In the genomic region with DNA sequence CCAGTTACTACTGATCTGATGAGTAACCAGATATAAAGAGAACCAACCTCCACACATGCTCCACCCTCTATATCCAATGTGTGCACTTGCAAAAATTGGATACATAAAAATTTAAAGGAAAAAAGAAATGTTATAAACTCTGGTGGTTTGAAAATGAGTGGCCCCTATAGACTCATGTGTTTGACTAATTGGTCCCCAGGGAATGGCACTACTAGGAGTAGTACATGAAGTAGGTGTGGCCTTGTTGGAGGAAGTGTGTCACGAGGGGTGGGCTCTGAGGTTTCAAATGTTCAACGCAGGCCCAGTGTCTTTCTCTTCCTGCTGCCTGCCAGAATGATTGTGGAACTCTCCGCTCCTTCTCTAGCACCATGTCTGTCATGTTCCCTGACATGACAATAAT, we compare ENCODE assay signal across 25 mouse cellular contexts. TPM values are rescaled to one million over a fixed set of nuclear protein-coding genes. Genes with fewer than 3 reads are reported as not detected.
DNase-seq lines count a peak whose midpoint lies in the region; ATAC-seq and TF ChIP-seq lines count a peak whose summit lies in the region.
"Had no signal": no experiment of that assay in that cellular context is flagged by ENCODE, and none has a peak within 500 bp of the region (broad histone marks: within the 10 kb centered on the region; RNA-seq: fewer than 3 reads in every experiment).

No protein-coding gene starts in this region.

- TF ChIP-seq CTCF in midbrain, postnatal 0 days (IDR thresholded peaks at IDR 0.05): no peak

- DNase-seq in embryonic facial prominence, embryonic 14.5 days (ENCODE audit: low spot score): no peak
- no peak for DNase-seq in embryonic facial prominence, embryonic 10.5 days (ENCODE audit: low spot score)
- DNase-seq in limb, embryonic 10.5 days (ENCODE audit: low spot score): no peak
- DNase-seq in midbrain, postnatal 0 days (ENCODE audit: low spot score): no peak
- DNase-seq in urinary bladder, postnatal 25 days (ENCODE audit: low spot score): no peak
- DNase-seq: adrenal gland, adult 2 months; adrenal gland, postnatal 10 days; adrenal gland, postnatal 25 days; B cell, adult 2 months; cerebellum, adult 11-12 months; cerebellum, adult 2 months; cerebellum, adult 9-10 months; cerebellum, postnatal 10 days; cerebellum, postnatal 25 days; forebrain, postnatal 0 days had no signal

- WGBS in embryonic facial prominence, embryonic 14.5 days: 88% methylated on average over 3 of the region's 3 CpGs
- WGBS in embryonic facial prominence, embryonic 10.5 days: 88% methylated on average over 3 of the region's 3 CpGs
- 93% methylated on average over 3 of the region's 3 CpGs for whole genome bisulfite sequencing in limb, embryonic 13.5 days
- 92% methylated on average over 3 of the region's 3 CpGs for WGBS in limb, embryonic 10.5 days
- WGBS in midbrain, embryonic 12.5 days: 90% methylated on average over 3 of the region's 3 CpGs
- 79% methylated on average over 3 of the region's 3 CpGs for WGBS in midbrain, postnatal 0 days

- H3K4me1 ChIP-seq in embryonic facial prominence, embryonic 14.5 days (ENCODE audit: control insufficient read depth, insufficient read depth, low read length): no peaks in the 10 kb centered on the region
- H3K4me1 ChIP-seq in embryonic facial prominence, embryonic 10.5 days: no peaks in the 10 kb centered on the region
- H3K4me1 ChIP-seq in limb, embryonic 13.5 days: no peaks in the 10 kb centered on the region
- H3K4me1 ChIP-seq in limb, embryonic 10.5 days: no peaks in the 10 kb centered on the region
- no peaks in the 10 kb centered on the region for H3K4me1 ChIP-seq in midbrain, embryonic 12.5 days
- H3K4me1 ChIP-seq in midbrain, postnatal 0 days (ENCODE audit: insufficient read depth, low read length): no peaks in the 10 kb centered on the region
- H3K4me1 ChIP-seq: embryonic facial prominence, embryonic 13.5 days; forebrain, embryonic 13.5 days; forebrain, embryonic 15.5 days had no signal

- H3K4me3 ChIP-seq in embryonic facial prominence, embryonic 14.5 days (ENCODE audit: low read depth, low read length): no peak overlapping the region
- H3K4me3 ChIP-seq in embryonic facial prominence, embryonic 10.5 days: no peak overlapping the region
- no peak overlapping the region for H3K4me3 ChIP-seq in limb, embryonic 13.5 days
- H3K4me3 ChIP-seq in limb, embryonic 10.5 days: no peak overlapping the region
- H3K4me3 ChIP-seq in midbrain, embryonic 12.5 days: no peak overlapping the region
- H3K4me3 ChIP-seq in midbrain, postnatal 0 days (ENCODE audit: low read depth, low read length): no peak overlapping the region
- H3K4me3 ChIP-seq: embryonic facial prominence, embryonic 13.5 days; forebrain, embryonic 13.5 days; forebrain, embryonic 15.5 days had no signal

- peak; percentile 58; the same call in 1 of the 2 replicates for ATAC-seq in embryonic facial prominence, embryonic 14.5 days (ENCODE audit: low read depth)
- 0 out of 2 replicates have a peak, but pooled peaks have one; percentile 39 for ATAC-seq in limb, embryonic 13.5 days (ENCODE audit: low FRiP score, low read depth)
- ATAC-seq in midbrain, embryonic 12.5 days (ENCODE audit: low FRiP score, low read depth): peak; percentile 1
- no peak for ATAC-seq in midbrain, postnatal 0 days (ENCODE audit: low FRiP score)
- ATAC-seq: CD4-positive, CD25-positive, alpha-beta regulatory T cell, adult 4 months; forebrain, embryonic 15.5 days; forebrain, postnatal 0 days had no signal

- H3K36me3 ChIP-seq in embryonic facial prominence, embryonic 14.5 days (ENCODE audit: control insufficient read depth, insufficient read depth, low read length): peaks cover 88% of the 10 kb centered on the region
- peaks cover 97% of the 10 kb centered on the region for H3K36me3 ChIP-seq in embryonic facial prominence, embryonic 10.5 days (replicated peaks)
- H3K36me3 ChIP-seq in limb, embryonic 13.5 days: peaks cover 88% of the 10 kb centered on the region
- H3K36me3 ChIP-seq in limb, embryonic 10.5 days: peaks cover 96% of the 10 kb centered on the region
- peaks cover 84% of the 10 kb centered on the region for H3K36me3 ChIP-seq in midbrain, embryonic 12.5 days
- H3K36me3 ChIP-seq in midbrain, postnatal 0 days (ENCODE audit: insufficient read depth, low read length): peaks cover 44% of the 10 kb centered on the region

- H3K4me2 ChIP-seq in embryonic facial prominence, embryonic 14.5 days (ENCODE audit: low read depth, low read length): no peak overlapping the region
- no peak overlapping the region for H3K4me2 ChIP-seq in limb, embryonic 13.5 days (replicated peaks)
- no peak overlapping the region for H3K4me2 ChIP-seq in midbrain, embryonic 12.5 days (replicated peaks)
- H3K4me2 ChIP-seq in midbrain, postnatal 0 days (ENCODE audit: low read depth, low read length, poor library complexity, severe bottlenecking): no peak overlapping the region
- H3K4me2 ChIP-seq: embryonic facial prominence, embryonic 13.5 days; forebrain, embryonic 13.5 days; forebrain, embryonic 15.5 days had no signal

- H3K9ac ChIP-seq in embryonic facial prominence, embryonic 14.5 days (ENCODE audit: low read depth, low read length): no peak overlapping the region
- no peak overlapping the region for H3K9ac ChIP-seq in limb, embryonic 13.5 days
- no peak overlapping the region for H3K9ac ChIP-seq in midbrain, embryonic 12.5 days (replicated peaks)
- no peak overlapping the region for H3K9ac ChIP-seq in midbrain, postnatal 0 days (replicated peaks; ENCODE audit: low read length, poor library complexity, severe bottlenecking)
- H3K9ac ChIP-seq: embryonic facial prominence, embryonic 13.5 days; forebrain, embryonic 13.5 days; forebrain, embryonic 15.5 days; forebrain, postnatal 0 days had no signal

- H3K9me3 ChIP-seq in embryonic facial prominence, embryonic 14.5 days (ENCODE audit: control insufficient read depth, low read length): no peaks in the 10 kb centered on the region
- no peaks in the 10 kb centered on the region for H3K9me3 ChIP-seq in embryonic facial prominence, embryonic 10.5 days
- no peaks in the 10 kb centered on the region for H3K9me3 ChIP-seq in limb, embryonic 13.5 days
- H3K9me3 ChIP-seq in limb, embryonic 10.5 days (replicated peaks): no peaks in the 10 kb centered on the region
- H3K9me3 ChIP-seq in midbrain, embryonic 12.5 days: no peaks in the 10 kb centered on the region
- H3K9me3 ChIP-seq in midbrain, postnatal 0 days (ENCODE audit: low read length): no peaks in the 10 kb centered on the region
- H3K9me3 ChIP-seq: embryonic facial prominence, embryonic 13.5 days; forebrain, embryonic 13.5 days; forebrain, embryonic 15.5 days had no signal

- no peak overlapping the region for H3K27ac ChIP-seq in embryonic facial prominence, embryonic 14.5 days (replicated peaks; ENCODE audit: low read depth, low read length)
- no peak overlapping the region for H3K27ac ChIP-seq in embryonic facial prominence, embryonic 10.5 days (replicated peaks)
- no peak overlapping the region for H3K27ac ChIP-seq in limb, embryonic 13.5 days
- H3K27ac ChIP-seq in limb, embryonic 10.5 days: no peak overlapping the region
- H3K27ac ChIP-seq in midbrain, embryonic 12.5 days (replicated peaks): no peak overlapping the region
- H3K27ac ChIP-seq in midbrain, postnatal 0 days (ENCODE audit: low read depth, low read length): no peak overlapping the region
- H3K27ac ChIP-seq: embryonic facial prominence, embryonic 13.5 days; forebrain, embryonic 13.5 days; forebrain, embryonic 15.5 days had no signal

- H3K27me3 ChIP-seq in embryonic facial prominence, embryonic 14.5 days (replicated peaks; ENCODE audit: control insufficient read depth, insufficient read depth, low read length): no peaks in the 10 kb centered on the region
- no peaks in the 10 kb centered on the region for H3K27me3 ChIP-seq in embryonic facial prominence, embryonic 10.5 days (replicated peaks; ENCODE audit: low read depth, poor library complexity, severe bottlenecking)
- H3K27me3 ChIP-seq in limb, embryonic 13.5 days: no peaks in the 10 kb centered on the region
- no peaks in the 10 kb centered on the region for H3K27me3 ChIP-seq in limb, embryonic 10.5 days (ENCODE audit: low read depth, poor library complexity, severe bottlenecking)
- no peaks in the 10 kb centered on the region for H3K27me3 ChIP-seq in midbrain, embryonic 12.5 days
- no peaks in the 10 kb centered on the region for H3K27me3 ChIP-seq in midbrain, postnatal 0 days (ENCODE audit: insufficient read depth, low read length)
- H3K27me3 ChIP-seq: embryonic facial prominence, embryonic 13.5 days; forebrain, embryonic 13.5 days; forebrain, embryonic 15.5 days had no signal

RNA-seq across cellular contexts. Expression of a gene that starts 18.9 kb away (rescaled TPM):
- polyA plus RNA-seq in embryonic facial prominence, embryonic 14.5 days (2014; fragmentation: Nextera tagmentation; extraction: Ambion mirVana): 169 and 181 TPM in 2 replicates
- 260 and 265 TPM in 2 replicates for polyA plus RNA-seq in embryonic facial prominence, embryonic 10.5 days (2016; fragmentation: Nextera tagmentation; extraction: Ambion mirVana)
- polyA plus RNA-seq in limb, embryonic 13.5 days (2015; fragmentation: Nextera tagmentation; extraction: Ambion mirVana): 194 and 208 TPM in 2 replicates
- 256 and 282 TPM in 2 replicates for polyA plus RNA-seq in limb, embryonic 10.5 days (2016; fragmentation: Nextera tagmentation; extraction: Ambion mirVana)
- polyA plus RNA-seq in midbrain, embryonic 12.5 days (2016; fragmentation: Nextera tagmentation; extraction: Ambion mirVana): 244 and 245 TPM in 2 replicates
- 93.2 and 96.8 TPM in 2 replicates for total RNA-seq in midbrain, postnatal 0 days (2014; rRNA removed)
- 163 and 176 TPM in 2 replicates for polyA plus RNA-seq in midbrain, postnatal 0 days (2015; fragmentation: Nextera tagmentation; extraction: Ambion mirVana)

RNA-seq across cellular contexts. Expression of a gene that starts 27.5 kb away (rescaled TPM):
- 45.8 and 46.4 TPM in 2 replicates for polyA plus RNA-seq in embryonic facial prominence, embryonic 14.5 days (2014; fragmentation: Nextera tagmentation; extraction: Ambion mirVana)
- polyA plus RNA-seq in embryonic facial prominence, embryonic 10.5 days (2016; fragmentation: Nextera tagmentation; extraction: Ambion mirVana): 46.2 and 48.8 TPM in 2 replicates
- 42.6 and 44.0 TPM in 2 replicates for polyA plus RNA-seq in limb, embryonic 13.5 days (2015; fragmentation: Nextera tagmentation; extraction: Ambion mirVana)
- polyA plus RNA-seq in limb, embryonic 10.5 days (2016; fragmentation: Nextera tagmentation; extraction: Ambion mirVana): 49.7 and 51.1 TPM in 2 replicates
- 42.8 and 44.2 TPM in 2 replicates for polyA plus RNA-seq in midbrain, embryonic 12.5 days (2016; fragmentation: Nextera tagmentation; extraction: Ambion mirVana)
- 50.7 and 60.4 TPM in 2 replicates for total RNA-seq in midbrain, postnatal 0 days (2014; rRNA removed)
- 49.8 and 51.0 TPM in 2 replicates for polyA plus RNA-seq in midbrain, postnatal 0 days (2015; fragmentation: Nextera tagmentation; extraction: Ambion mirVana)

RNA-seq across cellular contexts. Expression of a gene that starts 46.6 kb away (rescaled TPM):
- polyA plus RNA-seq in embryonic facial prominence, embryonic 14.5 days (2014; fragmentation: Nextera tagmentation; extraction: Ambion mirVana): not detected in 2 replicates
- not detected in 2 replicates for polyA plus RNA-seq in embryonic facial prominence, embryonic 10.5 days (2016; fragmentation: Nextera tagmentation; extraction: Ambion mirVana)
- polyA plus RNA-seq in limb, embryonic 13.5 days (2015; fragmentation: Nextera tagmentation; extraction: Ambion mirVana): not detected in 2 replicates
- not detected in 2 replicates for polyA plus RNA-seq in limb, embryonic 10.5 days (2016; fragmentation: Nextera tagmentation; extraction: Ambion mirVana)
- not detected in 2 replicates for polyA plus RNA-seq in midbrain, embryonic 12.5 days (2016; fragmentation: Nextera tagmentation; extraction: Ambion mirVana)
- total RNA-seq in midbrain, postnatal 0 days (2014; rRNA removed): not detected in 2 replicates
- not detected in 2 replicates for polyA plus RNA-seq in midbrain, postnatal 0 days (2015; fragmentation: Nextera tagmentation; extraction: Ambion mirVana)
- total RNA-seq: forebrain, postnatal 0 days; MEL had no signal
- polyA plus RNA-seq: CD4-positive, CD25-positive, alpha-beta regulatory T cell, adult 4 months; cerebellum, adult 2 months; cortical plate, adult 2 months; embryonic facial prominence, embryonic 11.5 days; embryonic facial prominence, embryonic 13.5 days; forebrain, embryonic 11.5 days; forebrain, embryonic 13.5 days; forebrain, embryonic 15.5 days; forebrain, postnatal 0 days had no signal
